Mouse (Mus musculus): ENCODE measurements around the gene Smurf1.
A peak's percentile ranks its signal among the peaks of the same experiment; 100 is the strongest.

Smurf1 gene

GRCm38 (mm10) chr5:144965639-144966351, at the start of gene Smurf1:
TSS of gene Smurf1 (minus strand) at chr5:144965847.
- Histone ChIP-seq H3K36me3 (ENCODE audit: insufficient read depth, low read length) (peaks cover 20% of the 10 kb centered on the region; the same call in 1 of the 2 replicates), H3K27me3 (ENCODE audit: insufficient read depth, low read length) (peaks cover 11% of the 10 kb centered on the region), H3K4me1 (replicated peaks; ENCODE audit: low read depth, low read length) (peaks cover 53% of the 10 kb centered on the region), H3K9me3 (ENCODE audit: low read length) (no peaks in the 10 kb centered on the region), H3K4me3 (replicated peaks; ENCODE audit: low read length) (peak within 1 kb of the TSS; percentile 88)
- TF ChIP-seq CTCF (conservative IDR thresholded peaks at IDR 0.05; ENCODE audit: low read length) (no peak), POU5F1 (IDR thresholded peaks at IDR 0.05; ENCODE audit: borderline replicate concordance, low read length) (no peak), NANOG (IDR thresholded peaks at IDR 0.05; ENCODE audit: borderline replicate concordance, low read length) (no peak)

- Histone ChIP-seq H3K4me1 (replicated peaks; ENCODE audit: low read depth, low read length) (no peaks in the 10 kb centered on the region), H3K9me3 (ENCODE audit: low read length) (no peaks in the 10 kb centered on the region), H3K36me3 (ENCODE audit: insufficient read depth, low read length) (no peaks in the 10 kb centered on the region), H3K27me3 (ENCODE audit: insufficient read depth, low read length) (no peaks in the 10 kb centered on the region), H3K4me3 (replicated peaks; ENCODE audit: low read length) (no peak overlapping the region)
- no peak for TF ChIP-seq POU5F1 (IDR thresholded peaks at IDR 0.05; ENCODE audit: borderline replicate concordance, low read length)
- no peak for TF ChIP-seq NANOG (IDR thresholded peaks at IDR 0.05; ENCODE audit: borderline replicate concordance, low read length)
- no peak for TF ChIP-seq CTCF (conservative IDR thresholded peaks at IDR 0.05; ENCODE audit: low read length)
Measured at GRCm38 (mm10) chr5:145014278-145014677, 48.6 kb upstream of the Smurf1 start.

GRCm38 (mm10) chr5:145008878-145009659, 43.4 kb upstream of the Smurf1 start:
- H3K27me3 ChIP-seq (ENCODE audit: insufficient read depth, low read length), result no peaks in the 10 kb centered on the region
- H3K9me3 ChIP-seq (ENCODE audit: low read length), result no peaks in the 10 kb centered on the region
- no peak for TF ChIP-seq CTCF (conservative IDR thresholded peaks at IDR 0.05; ENCODE audit: low read length)
- no peak for TF ChIP-seq NANOG (IDR thresholded peaks at IDR 0.05; ENCODE audit: borderline replicate concordance, low read length)
- no peak for TF ChIP-seq POU5F1 (IDR thresholded peaks at IDR 0.05; ENCODE audit: borderline replicate concordance, low read length)
- H3K36me3 ChIP-seq (ENCODE audit: insufficient read depth, low read length), result no peaks in the 10 kb centered on the region
- no peak overlapping the region for H3K4me3 ChIP-seq (replicated peaks; ENCODE audit: low read length)
- peaks cover 12% of the 10 kb centered on the region for H3K4me1 ChIP-seq (replicated peaks; ENCODE audit: low read depth, low read length)

- no peak overlapping the region for H3K4me3 ChIP-seq (replicated peaks; ENCODE audit: low read length)
- TF ChIP-seq NANOG (IDR thresholded peaks at IDR 0.05; ENCODE audit: borderline replicate concordance, low read length), result no peak
- no peaks in the 10 kb centered on the region for H3K9me3 ChIP-seq (ENCODE audit: low read length)
- no peaks in the 10 kb centered on the region for H3K27me3 ChIP-seq (ENCODE audit: insufficient read depth, low read length)
- peaks cover 13% of the 10 kb centered on the region for H3K4me1 ChIP-seq (replicated peaks; ENCODE audit: low read depth, low read length)
- no peaks in the 10 kb centered on the region for H3K36me3 ChIP-seq (ENCODE audit: insufficient read depth, low read length)
Measured at GRCm38 (mm10) chr5:145005596-145005995, 39.9 kb upstream of the Smurf1 start.

- Histone ChIP-seq H3K9me3 (ENCODE audit: low read length) (no peaks in the 10 kb centered on the region), H3K4me1 (replicated peaks; ENCODE audit: low read depth, low read length) (peaks cover 15% of the 10 kb centered on the region), H3K4me3 (replicated peaks; ENCODE audit: low read length) (no peak overlapping the region), H3K27me3 (ENCODE audit: insufficient read depth, low read length) (no peaks in the 10 kb centered on the region), H3K36me3 (ENCODE audit: insufficient read depth, low read length) (no peaks in the 10 kb centered on the region)
- TF ChIP-seq POU5F1 (IDR thresholded peaks at IDR 0.05; ENCODE audit: borderline replicate concordance, low read length), result no peak
- no peak for TF ChIP-seq CTCF (conservative IDR thresholded peaks at IDR 0.05; ENCODE audit: low read length)
- TF ChIP-seq NANOG (IDR thresholded peaks at IDR 0.05; ENCODE audit: borderline replicate concordance, low read length), result no peak
Measured at GRCm38 (mm10) chr5:145004495-145004894, 38.8 kb upstream of the Smurf1 start.

GRCm38 (mm10) chr5:145003362-145003761, 37.7 kb upstream of the Smurf1 start:
- no peaks in the 10 kb centered on the region for H3K27me3 ChIP-seq (ENCODE audit: insufficient read depth, low read length)
- H3K4me3 ChIP-seq (replicated peaks; ENCODE audit: low read length), result no peak overlapping the region
- peaks cover 20% of the 10 kb centered on the region for H3K4me1 ChIP-seq (replicated peaks; ENCODE audit: low read depth, low read length)
- TF ChIP-seq POU5F1 (IDR thresholded peaks at IDR 0.05; ENCODE audit: borderline replicate concordance, low read length), result no peak
- TF ChIP-seq CTCF (conservative IDR thresholded peaks at IDR 0.05; ENCODE audit: low read length), result no peak
- no peak for TF ChIP-seq NANOG (IDR thresholded peaks at IDR 0.05; ENCODE audit: borderline replicate concordance, low read length)
- H3K9me3 ChIP-seq (ENCODE audit: low read length), result no peaks in the 10 kb centered on the region
- no peaks in the 10 kb centered on the region for H3K36me3 ChIP-seq (ENCODE audit: insufficient read depth, low read length)

GRCm38 (mm10) chr5:144998491-144998890, 32.8 kb upstream of the Smurf1 start:
- H3K27me3 ChIP-seq (ENCODE audit: insufficient read depth, low read length), result no peaks in the 10 kb centered on the region
- no peaks in the 10 kb centered on the region for H3K9me3 ChIP-seq (ENCODE audit: low read length)
- no peak overlapping the region for H3K4me3 ChIP-seq (replicated peaks; ENCODE audit: low read length)
- H3K4me1 ChIP-seq (replicated peaks; ENCODE audit: low read depth, low read length), result peaks cover 8% of the 10 kb centered on the region; the same call in 1 of the 2 replicates
- TF ChIP-seq CTCF (conservative IDR thresholded peaks at IDR 0.05; ENCODE audit: low read length) (peak; percentile 91), NANOG (IDR thresholded peaks at IDR 0.05; ENCODE audit: borderline replicate concordance, low read length) (no peak)
- H3K36me3 ChIP-seq (ENCODE audit: insufficient read depth, low read length), result no peaks in the 10 kb centered on the region

- H3K27me3 ChIP-seq (ENCODE audit: insufficient read depth, low read length), result no peaks in the 10 kb centered on the region
Measured at GRCm38 (mm10) chr5:144990481-144990880, 24.8 kb upstream of the Smurf1 start.

More at GRCm38 (mm10) chr5:144990481-144990880, 24.8 kb upstream of the Smurf1 start:
- Histone ChIP-seq H3K4me3 (replicated peaks; ENCODE audit: low read length) (no peak overlapping the region), H3K36me3 (ENCODE audit: insufficient read depth, low read length) (no peaks in the 10 kb centered on the region), H3K4me1 (replicated peaks; ENCODE audit: low read depth, low read length) (peaks cover 23% of the 10 kb centered on the region), H3K9me3 (ENCODE audit: low read length) (no peaks in the 10 kb centered on the region)
- no peak for TF ChIP-seq CTCF (conservative IDR thresholded peaks at IDR 0.05; ENCODE audit: low read length)
- no peak for TF ChIP-seq POU5F1 (IDR thresholded peaks at IDR 0.05; ENCODE audit: borderline replicate concordance, low read length)
- no peak for TF ChIP-seq NANOG (IDR thresholded peaks at IDR 0.05; ENCODE audit: borderline replicate concordance, low read length)
